In genomic region chr13:31780299-31780698, GRCm38 (mm10) we compare ENCODE assay signal across 18 mouse cellular contexts. TPM values are rescaled to one million over a fixed set of nuclear protein-coding genes. Genes with fewer than 3 reads are reported as not detected.
"Had no signal": no experiment of that assay in that cellular context is flagged by ENCODE, and none has a peak within 500 bp of the region (broad histone marks: within the 10 kb centered on the region; RNA-seq: fewer than 3 reads in every experiment).

No protein-coding gene starts in this region.

- DNase-seq: cerebellum, adult 2 months; cerebellum, adult 8-10 months; cerebellum, adult 9-10 months; cerebellum, adult 9-11 months; cerebellum, postnatal 10 days; cerebellum, postnatal 14 days; cerebellum, postnatal 25 days; cerebellum, postnatal 36 days; embryo, embryonic 11 days; forebrain, postnatal 0 days; gastrocnemius, adult 2 months; gastrocnemius, postnatal 10 days; gastrocnemius, postnatal 14 days; gastrocnemius, postnatal 25 days; gastrocnemius, postnatal 36 days; heart, adult 18-20 months; heart, adult 2 months had no signal

RNA-seq across cellular contexts. Expression of gene Foxc1, which starts 26.1 kb away (rescaled TPM):
- polyA plus RNA-seq: erythroblast, embryonic 14.5 days had no signal
